Mouse (Mus musculus): ENCODE measurements around the gene As3mt.
"Not testable (repeated sequence)": the region's sequence is repeated elsewhere in the genome, so short reads cannot be mapped to it uniquely, and the experiment has no call there.

Gene As3mt

GRCm38 (mm10) chr19:46699011-46699481 is 8.2 kb upstream of the As3mt start:
- DNase-seq (ENCODE audit: low spot score in 2 of 2): no peak

- DNase-seq (ENCODE audit: low spot score in 2 of 2): no peak
Observed at GRCm38 (mm10) chr19:46701156-46701555, 6.1 kb upstream of the As3mt start.

GRCm38 (mm10) chr19:46705779-46706495 is 1.3 kb upstream of the As3mt start:
- no peak for DNase-seq (ENCODE audit: low spot score in 2 of 2)

- no peak for DNase-seq (ENCODE audit: low spot score in 2 of 2)
Observed at GRCm38 (mm10) chr19:46706540-46707295, 540 bp upstream of the As3mt start.

GRCm38 (mm10) chr19:46710614-46711013 is 3.4 kb downstream of the As3mt start:
- DNase-seq (ENCODE audit: low spot score in 2 of 2): no peak

- DNase-seq (ENCODE audit: low spot score in 2 of 2): no peak
Observed at GRCm38 (mm10) chr19:46714234-46714633, 7.0 kb downstream of the As3mt start.

GRCm38 (mm10) chr19:46715016-46715415 is 7.8 kb downstream of the As3mt start:
- DNase-seq (ENCODE audit: low spot score in 2 of 2): no peak

- no peak for DNase-seq (ENCODE audit: low spot score in 2 of 2)
Observed at GRCm38 (mm10) chr19:46718150-46718549, 10.9 kb downstream of the As3mt start.

- no peak for DNase-seq (ENCODE audit: low spot score in 2 of 2)
Observed at GRCm38 (mm10) chr19:46724411-46724810, 17.2 kb downstream of the As3mt start.

- no peak for DNase-seq (ENCODE audit: low spot score in 2 of 2)
Observed at GRCm38 (mm10) chr19:46726142-46726541, 18.9 kb downstream of the As3mt start.

GRCm38 (mm10) chr19:46727140-46727736 is 20.0 kb downstream of the As3mt start:
- no peak for DNase-seq (ENCODE audit: low spot score in 2 of 2)

- no peak for DNase-seq (ENCODE audit: low spot score in 2 of 2)
Observed at GRCm38 (mm10) chr19:46727945-46728540, 20.8 kb downstream of the As3mt start.

GRCm38 (mm10) chr19:46728909-46729308 is 21.7 kb downstream of the As3mt start:
- no peak for DNase-seq (ENCODE audit: low spot score in 2 of 2)

GRCm38 (mm10) chr19:46731351-46731750 is 24.1 kb downstream of the As3mt start:
- DNase-seq (ENCODE audit: low spot score in 2 of 2): no peak

GRCm38 (mm10) chr19:46732673-46733072 is 25.4 kb downstream of the As3mt start:
- not testable (repeated sequence) for DNase-seq (ENCODE audit: low spot score in 2 of 2)

- DNase-seq (ENCODE audit: low spot score in 2 of 2): no peak
Observed at GRCm38 (mm10) chr19:46733626-46734025, 26.4 kb downstream of the As3mt start.

GRCm38 (mm10) chr19:46735241-46735640 is 28.0 kb downstream of the As3mt start:
- no peak for DNase-seq (ENCODE audit: low spot score in 2 of 2)

GRCm38 (mm10) chr19:46737106-46737505 is 29.8 kb downstream of the As3mt start:
- no peak for DNase-seq (ENCODE audit: low spot score in 2 of 2)

- DNase-seq (ENCODE audit: low spot score in 2 of 2): peak in 1 of 2 experiments; percentile 65
Observed at GRCm38 (mm10) chr19:46740341-46741008, 33.2 kb downstream of the As3mt start.

GRCm38 (mm10) chr19:46741574-46741973 is 34.3 kb downstream of the As3mt start:
- DNase-seq (ENCODE audit: low spot score in 2 of 2): no peak

- DNase-seq (ENCODE audit: low spot score in 2 of 2): no peak
Observed at GRCm38 (mm10) chr19:46744681-46745080, 37.4 kb downstream of the As3mt start.

- no peak for DNase-seq (ENCODE audit: low spot score in 2 of 2)
Observed at GRCm38 (mm10) chr19:46747799-46748198, 40.5 kb downstream of the As3mt start.

Measured in spleen, postnatal 14 days (tissue).